Mouse (Mus musculus): Measurements from ENCODE around the gene Stat2. TPM values are rescaled to one million over a fixed set of nuclear protein-coding genes. Genes with fewer than 3 reads are reported as not detected.
A peak's percentile ranks its signal among the peaks of the same experiment; 100 is the strongest.

The Stat2 gene
- polyA plus RNA-seq (2015; fragmentation: Nextera tagmentation; extraction: Ambion mirVana) = 9.0 and 10.9 TPM in 2 replicates

- H3K4me3 ChIP-seq (replicated peaks; ENCODE audit: low read depth, low read length) = peak within 1 kb of the TSS; percentile 88
- peak; percentile 98 for ATAC-seq (replicated peaks; ENCODE audit: low FRiP score, low read depth)
- DNase-seq (ENCODE audit: low spot score) = peak; percentile 99
- H3K36me3 ChIP-seq (ENCODE audit: insufficient read depth, low read length) = no peaks in the 10 kb centered on the region
- peak within 1 kb of the TSS; percentile 91 for H3K27ac ChIP-seq
- peak within 1 kb of the TSS; percentile 84 for H3K9ac ChIP-seq (ENCODE audit: low read depth, low read length)
- TF ChIP-seq CTCF (IDR thresholded peaks at IDR 0.05; ENCODE audit: low read depth) = no peak
- no peaks in the 10 kb centered on the region for H3K9me3 ChIP-seq (replicated peaks; ENCODE audit: low read length)
- H3K27me3 ChIP-seq (ENCODE audit: insufficient read depth, low read length) = no peaks in the 10 kb centered on the region
- under 1% methylated on average over 43 of the region's 43 CpGs for WGBS
- peak within 1 kb of the TSS; percentile 70 for H3K4me2 ChIP-seq (ENCODE audit: low read length)
- no peaks in the 10 kb centered on the region; the same call in 1 of the 2 replicates for H3K4me1 ChIP-seq (replicated peaks; ENCODE audit: insufficient read depth, low read length)
These were observed at the start of gene Stat2 for GRCm38 (mm10) chr10:128270287-128270841. Gene Stat2, plus strand, starts transcription at chr10:128270559.

- H3K36me3 ChIP-seq (ENCODE audit: insufficient read depth, low read length) = no peaks in the 10 kb centered on the region
- no peaks in the 10 kb centered on the region for H3K4me1 ChIP-seq (replicated peaks; ENCODE audit: insufficient read depth, low read length)
- no peak for TF ChIP-seq CTCF (IDR thresholded peaks at IDR 0.05; ENCODE audit: low read depth)
- DNase-seq (ENCODE audit: low spot score) = no peak
- H3K9me3 ChIP-seq (replicated peaks; ENCODE audit: low read length) = no peaks in the 10 kb centered on the region
- H3K27ac ChIP-seq = no peak overlapping the region
- no peak overlapping the region for H3K9ac ChIP-seq (ENCODE audit: low read depth, low read length)
- H3K27me3 ChIP-seq (ENCODE audit: insufficient read depth, low read length) = no peaks in the 10 kb centered on the region
- no peak overlapping the region for H3K4me2 ChIP-seq (ENCODE audit: low read length)
- no peak overlapping the region for H3K4me3 ChIP-seq (replicated peaks; ENCODE audit: low read depth, low read length)
- 48% methylated on average over 16 of the region's 16 CpGs for WGBS
- ATAC-seq (replicated peaks; ENCODE audit: low FRiP score, low read depth) = no peak
These were observed 48.6 kb upstream of the Stat2 start for GRCm38 (mm10) chr10:128221533-128222286.

GRCm38 (mm10) chr10:128225064-128225463, 45.3 kb upstream of the Stat2 start:
- Histone ChIP-seq H3K4me1 (replicated peaks; ENCODE audit: insufficient read depth, low read length) (no peaks in the 10 kb centered on the region), H3K27me3 (ENCODE audit: insufficient read depth, low read length) (no peaks in the 10 kb centered on the region), H3K27ac (no peak overlapping the region), H3K9me3 (replicated peaks; ENCODE audit: low read length) (no peaks in the 10 kb centered on the region), H3K4me2 (ENCODE audit: low read length) (no peak overlapping the region), H3K36me3 (ENCODE audit: insufficient read depth, low read length) (no peaks in the 10 kb centered on the region), H3K9ac (ENCODE audit: low read depth, low read length) (no peak overlapping the region), H3K4me3 (replicated peaks; ENCODE audit: low read depth, low read length) (no peak overlapping the region)
- no peak for TF ChIP-seq CTCF (IDR thresholded peaks at IDR 0.05; ENCODE audit: low read depth)
- no peak for ATAC-seq (replicated peaks; ENCODE audit: low FRiP score, low read depth)
- DNase-seq (ENCODE audit: low spot score) = no peak
- WGBS = 48% methylated on average over 5 of the region's 5 CpGs

GRCm38 (mm10) chr10:128225538-128225937, 44.8 kb upstream of the Stat2 start, which contains the start of gene Mip:
Gene Mip, plus strand, starts transcription at chr10:128225838.
- H3K4me3 ChIP-seq (replicated peaks; ENCODE audit: low read depth, low read length) = no peak within 1 kb of the TSS
- H3K27ac ChIP-seq = no peak within 1 kb of the TSS
- WGBS = 33% methylated on average over 4 of the region's 4 CpGs
- H3K36me3 ChIP-seq (ENCODE audit: insufficient read depth, low read length) = no peaks in the 10 kb centered on the region
- no peaks in the 10 kb centered on the region for H3K9me3 ChIP-seq (replicated peaks; ENCODE audit: low read length)
- TF ChIP-seq CTCF (IDR thresholded peaks at IDR 0.05; ENCODE audit: low read depth) = no peak
- no peak within 1 kb of the TSS for H3K4me2 ChIP-seq (ENCODE audit: low read length)
- H3K27me3 ChIP-seq (ENCODE audit: insufficient read depth, low read length) = no peaks in the 10 kb centered on the region
- DNase-seq (ENCODE audit: low spot score) (no peak), ATAC-seq (replicated peaks; ENCODE audit: low FRiP score, low read depth) (no peak)
- H3K4me1 ChIP-seq (replicated peaks; ENCODE audit: insufficient read depth, low read length) = no peaks in the 10 kb centered on the region
- no peak within 1 kb of the TSS for H3K9ac ChIP-seq (ENCODE audit: low read depth, low read length)

- ATAC-seq (replicated peaks; ENCODE audit: low FRiP score, low read depth) (no peak), DNase-seq (ENCODE audit: low spot score) (no peak)
- 83% methylated on average over 9 of the region's 9 CpGs for WGBS
- Histone ChIP-seq H3K36me3 (ENCODE audit: insufficient read depth, low read length) (no peaks in the 10 kb centered on the region), H3K9ac (ENCODE audit: low read depth, low read length) (no peak overlapping the region), H3K9me3 (replicated peaks; ENCODE audit: low read length) (no peaks in the 10 kb centered on the region), H3K4me2 (ENCODE audit: low read length) (no peak overlapping the region), H3K4me1 (replicated peaks; ENCODE audit: insufficient read depth, low read length) (no peaks in the 10 kb centered on the region), H3K27me3 (ENCODE audit: insufficient read depth, low read length) (no peaks in the 10 kb centered on the region), H3K27ac (no peak overlapping the region), H3K4me3 (replicated peaks; ENCODE audit: low read depth, low read length) (no peak overlapping the region)
- TF ChIP-seq CTCF (IDR thresholded peaks at IDR 0.05; ENCODE audit: low read depth) = no peak
These were observed 42.8 kb upstream of the Stat2 start for GRCm38 (mm10) chr10:128227592-128227991.

- Histone ChIP-seq H3K9me3 (replicated peaks; ENCODE audit: low read length) (no peaks in the 10 kb centered on the region), H3K4me2 (ENCODE audit: low read length) (no peak overlapping the region), H3K27ac (no peak overlapping the region), H3K4me3 (replicated peaks; ENCODE audit: low read depth, low read length) (no peak overlapping the region), H3K9ac (ENCODE audit: low read depth, low read length) (no peak overlapping the region), H3K27me3 (ENCODE audit: insufficient read depth, low read length) (no peaks in the 10 kb centered on the region), H3K4me1 (replicated peaks; ENCODE audit: insufficient read depth, low read length) (no peaks in the 10 kb centered on the region), H3K36me3 (ENCODE audit: insufficient read depth, low read length) (no peaks in the 10 kb centered on the region)
- TF ChIP-seq CTCF (IDR thresholded peaks at IDR 0.05; ENCODE audit: low read depth) = no peak
- DNase-seq (ENCODE audit: low spot score) (no peak), ATAC-seq (replicated peaks; ENCODE audit: low FRiP score, low read depth) (no peak)
- WGBS = 92% methylated on average over 8 of the region's 8 CpGs
These were observed 42.4 kb upstream of the Stat2 start for GRCm38 (mm10) chr10:128228009-128228408.

All from kidney, postnatal 0 days (tissue).